Mouse (Mus musculus) hindbrain, embryonic 11.5 days (tissue): ENCODE data around the gene Plscr3. TPM values are rescaled to one million over a fixed set of nuclear protein-coding genes. Genes with fewer than 3 reads are reported as not detected.

Experiments
- ATAC-seq: fragments of 200-750 bp; cut with Nextera tagmentation; 2 replicates; pipeline ENCODE4 v1.8.0; 2017; ENCODE audit warnings: mild to moderate bottlenecking, moderate TSS enrichment, moderate library complexity; ENCODE audit not compliant: low FRiP score
- DNase-seq: peaks from one replicate; pipeline ENCODE4 v3.0.0-alpha.2; 2015; ENCODE audit warnings: low spot score
- H3K27ac ChIP-seq: fragments of 300-500 bp; sonication (generic); 2 replicates; pipeline ENCODE4 v1.5.1; 2014; ENCODE audit warnings: mild to moderate bottlenecking, low read depth, low read length
- H3K27me3 ChIP-seq: fragments of 300-500 bp; sonication (generic); 2 replicates; pipeline ENCODE4 v1.6.1; 2014; ENCODE audit warnings: mild to moderate bottlenecking, low read length, moderate library complexity, mixed read lengths; ENCODE audit not compliant: control insufficient read depth, insufficient read depth
- H3K36me3 ChIP-seq: fragments of 300-500 bp; sonication (generic); 2 replicates; pipeline ENCODE4 v1.6.1; 2014; ENCODE audit warnings: mild to moderate bottlenecking, low read length, moderate library complexity, mixed read lengths; ENCODE audit not compliant: control insufficient read depth, insufficient read depth
- H3K4me1 ChIP-seq: fragments of 300-500 bp; sonication (generic); replicated peaks from 2 replicates; pipeline ENCODE4 v1.6.1; 2014; ENCODE audit warnings: low read length, mixed read lengths; ENCODE audit not compliant: control insufficient read depth, insufficient read depth
- H3K4me2 ChIP-seq: fragments of 300-500 bp; sonication (generic); replicated peaks from 2 replicates; pipeline ENCODE4 v1.6.1; 2014; ENCODE audit warnings: mild to moderate bottlenecking, low read depth, low read length
- H3K4me3 ChIP-seq: fragments of 300-500 bp; sonication (generic); 2 replicates; pipeline ENCODE4 v1.5.1; 2014; ENCODE audit warnings: low read depth, low read length
- H3K9ac ChIP-seq: fragments of 300-500 bp; sonication (generic); 2 replicates; pipeline ENCODE4 v1.6.1; 2014; ENCODE audit warnings: low read depth, low read length
- H3K9me3 ChIP-seq: fragments of 300-500 bp; sonication (generic); 2 replicates; pipeline ENCODE4 v1.6.1; 2016; ENCODE audit warnings: low read length; ENCODE audit not compliant: control insufficient read depth
- WGBS: fragments of 180-500 bp; shearing (Covaris S2); extraction: QIAGEN DNeasy Blood & Tissue Kit; methylation state at CpG from one replicate; pipeline ENCODE4 v1.1.7; 2014; 5-methylcytosine and 5-hydroxymethylcytosine counted together
- polyA plus RNA-seq: library from polyadenylated mRNA; unstranded; fragments of >200 nt; fragmentation: Nextera tagmentation; extraction: Ambion mirVana; gene quantifications from 2 replicates; pipeline ENCODE4 v1.2.1, GENCODE M21; 2014

Plscr3 gene
- polyA plus RNA-seq, 1 experiment from 2014 or later, result 62.6 TPM

DNA sequence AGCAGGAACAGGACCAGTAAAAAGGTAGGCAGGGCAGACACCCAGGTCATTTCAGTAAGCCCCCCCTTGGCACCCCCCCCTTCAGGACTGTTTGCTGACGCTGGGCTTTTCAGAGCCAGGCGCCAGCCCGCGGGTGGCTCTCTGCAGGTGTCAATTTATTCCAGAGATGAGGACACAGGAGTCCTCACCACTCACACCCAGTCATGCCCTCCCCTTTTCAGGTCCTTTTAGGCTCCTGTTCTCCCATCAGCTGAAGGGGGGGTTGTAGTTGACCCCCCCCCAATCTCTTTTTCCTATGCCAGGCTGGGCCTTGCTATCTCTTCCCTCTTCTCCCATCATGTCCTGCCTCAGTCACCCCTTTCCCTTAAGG lies 10.2 kb upstream of the Plscr3 start:
- WGBS, result 0% methylated on average over 4 of the region's 4 CpGs
- Histone ChIP-seq H3K9ac (peak overlapping the region; percentile 90), H3K9me3 (no peaks in the 10 kb centered on the region), H3K4me1 (peaks cover 20% of the 10 kb centered on the region), H3K4me3 (peak overlapping the region; percentile 85), H3K4me2 (peak overlapping the region; percentile 92), H3K27ac (peak overlapping the region; percentile 92), H3K36me3 (peaks cover 4% of the 10 kb centered on the region; the same call in 1 of the 2 replicates), H3K27me3 (peaks cover 2% of the 10 kb centered on the region; the same call in 1 of the 2 replicates)
- peak; percentile 33 for DNase-seq
- ATAC-seq, result no peak

DNA sequence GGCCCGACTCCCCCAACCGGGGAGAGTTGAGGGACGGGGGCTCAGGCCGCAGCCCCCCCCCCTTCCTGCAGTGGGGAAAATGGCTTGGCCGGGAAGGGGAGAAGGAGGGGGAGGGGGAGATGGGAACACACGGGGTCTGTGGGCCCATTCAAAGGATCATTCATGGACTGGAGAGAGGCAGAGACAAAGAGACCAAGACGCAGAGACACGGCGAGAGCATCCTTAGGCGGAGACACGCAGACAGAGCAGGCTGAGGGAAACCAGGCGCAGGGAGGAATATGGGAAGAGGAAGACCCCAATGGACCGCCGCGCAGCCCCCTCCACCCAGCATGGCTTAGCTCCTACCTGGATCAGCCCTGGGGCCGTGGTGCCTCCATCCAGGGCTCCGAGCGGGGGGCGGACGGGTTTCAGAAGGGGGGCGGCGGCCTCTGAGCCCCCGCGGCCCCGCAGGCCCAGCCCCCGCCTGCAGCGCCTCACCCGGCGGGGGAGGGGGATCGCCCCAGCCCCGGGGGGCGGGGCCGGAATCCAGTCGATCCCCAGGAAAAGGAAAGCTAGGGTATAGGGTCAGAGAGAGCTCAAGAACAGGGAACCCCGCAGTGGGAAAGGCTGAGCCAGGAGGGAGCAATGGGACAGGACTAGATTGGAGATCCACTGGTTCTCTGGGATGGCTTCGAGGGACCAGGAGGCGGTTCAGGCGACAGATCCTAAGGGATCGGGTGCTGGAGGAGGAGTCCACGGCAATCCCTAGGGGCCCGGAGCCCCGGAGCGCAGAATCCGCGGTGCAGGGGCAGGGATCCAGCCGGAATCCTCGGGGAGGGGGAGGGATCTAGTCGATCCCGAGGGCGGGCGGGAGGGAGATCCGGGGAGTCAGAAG lies 9.2 kb upstream of the Plscr3 start:
- Histone ChIP-seq H3K9me3 (no peaks in the 10 kb centered on the region), H3K27ac (peak overlapping the region; percentile 92), H3K4me3 (peak overlapping the region; percentile 85), H3K27me3 (peaks cover 2% of the 10 kb centered on the region; the same call in 1 of the 2 replicates), H3K36me3 (peaks cover 4% of the 10 kb centered on the region; the same call in 1 of the 2 replicates), H3K4me2 (peak overlapping the region; percentile 92), H3K4me1 (peaks cover 20% of the 10 kb centered on the region), H3K9ac (peak overlapping the region; percentile 90)
- peak; percentile 64 for DNase-seq
- peak; percentile 11 for ATAC-seq
- WGBS, result under 1% methylated on average over 42 of the region's 52 CpGs

DNA sequence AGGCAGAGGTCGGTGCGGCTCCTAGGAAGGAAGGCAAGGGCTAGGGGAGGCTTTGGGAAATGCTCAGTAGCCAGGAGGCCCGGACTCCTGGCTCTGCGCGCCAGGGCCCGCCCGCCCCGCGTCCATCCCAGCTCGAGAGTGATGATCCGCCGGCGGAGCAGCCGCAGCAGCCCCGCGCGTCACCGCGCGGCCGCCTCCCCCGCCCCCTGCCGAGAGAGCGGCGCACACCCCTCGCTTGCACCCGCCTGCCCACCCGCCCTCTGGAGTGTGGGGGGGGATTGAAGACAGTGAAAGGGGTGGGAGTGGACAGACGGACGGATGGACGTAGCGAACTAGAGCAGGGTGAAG lies 8.6 kb upstream of the Plscr3 start, which contains the start of gene Nlgn2:
Nlgn2 (minus strand) TSS at position 181 of the 348 bp plus-strand sequence.
- H3K9me3 ChIP-seq, result no peaks in the 10 kb centered on the region
- under 1% methylated on average over 30 of the region's 32 CpGs for WGBS
- peak within 1 kb of the TSS; percentile 90 for H3K9ac ChIP-seq
- ATAC-seq (no peak; the same call in 1 of the 2 replicates), DNase-seq (no peak)
- peak within 1 kb of the TSS; percentile 85 for H3K4me3 ChIP-seq
- H3K4me2 ChIP-seq, result peak within 1 kb of the TSS; percentile 92
- H3K27ac ChIP-seq, result peak within 1 kb of the TSS; percentile 92
- peaks cover 4% of the 10 kb centered on the region; the same call in 1 of the 2 replicates for H3K36me3 ChIP-seq
- peaks cover 20% of the 10 kb centered on the region for H3K4me1 ChIP-seq
- peaks cover 2% of the 10 kb centered on the region; the same call in 1 of the 2 replicates for H3K27me3 ChIP-seq

DNA sequence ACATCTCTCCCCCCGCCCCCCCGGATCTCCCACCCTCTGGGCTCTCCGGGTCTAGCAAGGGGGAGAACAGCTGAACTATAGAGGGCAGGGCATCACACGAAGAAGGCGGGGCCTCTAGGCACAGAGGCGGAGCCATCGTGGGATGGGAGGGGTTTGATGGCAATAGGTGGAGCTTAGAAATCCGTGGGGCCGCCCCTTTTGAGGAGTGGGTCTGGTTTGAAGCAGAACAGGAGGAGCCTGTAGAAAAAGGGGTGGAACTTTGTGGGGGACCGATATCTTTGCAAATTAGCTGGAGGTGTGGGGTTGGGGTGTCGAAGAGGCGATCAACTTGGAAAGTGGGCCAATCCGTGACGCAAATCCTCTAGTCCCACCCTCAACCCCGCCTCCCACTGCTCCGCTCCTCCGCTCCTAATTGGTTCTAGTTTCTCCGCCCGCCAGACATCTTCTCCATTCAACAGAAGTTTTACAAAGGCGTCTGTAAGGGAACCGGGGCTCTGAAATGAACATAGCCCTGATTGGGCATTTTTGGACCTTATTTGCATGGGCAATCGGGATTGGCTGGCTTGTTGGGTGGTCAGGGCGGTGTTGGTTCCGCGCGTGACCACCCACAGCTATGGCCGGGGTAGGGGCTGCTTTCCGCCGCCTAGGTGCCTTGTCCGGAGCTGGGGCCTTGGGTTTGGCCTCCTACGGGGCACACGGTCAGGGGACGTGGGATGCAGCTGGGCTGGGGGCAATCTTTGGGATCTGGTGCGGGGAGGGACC lies 8.0 kb upstream of the Plscr3 start, which contains the start of gene Tmem256:
Tmem256 (plus strand) TSS at position 563 of the 762 bp plus-strand sequence.
- Histone ChIP-seq H3K27ac (peak within 1 kb of the TSS; percentile 92), H3K27me3 (peaks cover 2% of the 10 kb centered on the region; the same call in 1 of the 2 replicates), H3K9me3 (no peaks in the 10 kb centered on the region), H3K4me2 (peak within 1 kb of the TSS; percentile 92), H3K36me3 (0 out of 2 replicates have a peak, but pooled peaks cover 4% of the 10 kb centered on the region), H3K4me1 (peaks cover 20% of the 10 kb centered on the region), H3K4me3 (peak within 1 kb of the TSS; percentile 85), H3K9ac (peak within 1 kb of the TSS; percentile 90)
- ATAC-seq (peak; percentile 87), DNase-seq (peak; percentile 97)
- WGBS, result under 1% methylated on average over 34 of the region's 34 CpGs

DNA sequence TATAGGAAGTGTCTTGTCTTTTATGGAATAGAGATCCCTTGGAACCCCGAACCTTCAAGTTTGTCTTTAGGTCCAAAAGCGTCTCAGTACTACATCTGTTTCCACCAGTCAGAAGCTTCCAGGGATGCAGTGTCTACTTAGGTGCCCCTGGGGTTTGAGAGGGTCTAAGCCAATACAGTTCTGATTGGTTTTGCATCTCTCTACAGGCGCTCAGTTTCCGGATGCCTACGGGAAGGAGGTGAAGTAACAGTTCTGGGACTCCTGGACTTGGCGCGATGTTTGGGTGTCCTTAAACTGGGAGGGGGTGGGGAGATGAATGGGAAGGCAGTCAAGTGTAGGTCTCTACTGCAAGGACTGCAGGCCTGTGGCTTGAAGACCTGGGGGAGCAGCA lies 7.5 kb upstream of the Plscr3 start:
- H3K27me3 ChIP-seq, result peaks cover 2% of the 10 kb centered on the region; the same call in 1 of the 2 replicates
- H3K9me3 ChIP-seq, result no peaks in the 10 kb centered on the region
- 3% methylated on average over 7 of the region's 7 CpGs for WGBS
- no peak for DNase-seq
- peak overlapping the region; percentile 65 for H3K4me2 ChIP-seq
- H3K4me3 ChIP-seq, result peak overlapping the region; percentile 85
- 0 out of 2 replicates have a peak, but pooled peaks cover 2% of the 10 kb centered on the region for H3K36me3 ChIP-seq
- H3K27ac ChIP-seq, result peak overlapping the region; percentile 92
- peak overlapping the region; percentile 66 for H3K9ac ChIP-seq
- 0 out of 2 replicates have a peak, but pooled peaks have one; percentile 0 for ATAC-seq
- H3K4me1 ChIP-seq, result peaks cover 18% of the 10 kb centered on the region

DNA sequence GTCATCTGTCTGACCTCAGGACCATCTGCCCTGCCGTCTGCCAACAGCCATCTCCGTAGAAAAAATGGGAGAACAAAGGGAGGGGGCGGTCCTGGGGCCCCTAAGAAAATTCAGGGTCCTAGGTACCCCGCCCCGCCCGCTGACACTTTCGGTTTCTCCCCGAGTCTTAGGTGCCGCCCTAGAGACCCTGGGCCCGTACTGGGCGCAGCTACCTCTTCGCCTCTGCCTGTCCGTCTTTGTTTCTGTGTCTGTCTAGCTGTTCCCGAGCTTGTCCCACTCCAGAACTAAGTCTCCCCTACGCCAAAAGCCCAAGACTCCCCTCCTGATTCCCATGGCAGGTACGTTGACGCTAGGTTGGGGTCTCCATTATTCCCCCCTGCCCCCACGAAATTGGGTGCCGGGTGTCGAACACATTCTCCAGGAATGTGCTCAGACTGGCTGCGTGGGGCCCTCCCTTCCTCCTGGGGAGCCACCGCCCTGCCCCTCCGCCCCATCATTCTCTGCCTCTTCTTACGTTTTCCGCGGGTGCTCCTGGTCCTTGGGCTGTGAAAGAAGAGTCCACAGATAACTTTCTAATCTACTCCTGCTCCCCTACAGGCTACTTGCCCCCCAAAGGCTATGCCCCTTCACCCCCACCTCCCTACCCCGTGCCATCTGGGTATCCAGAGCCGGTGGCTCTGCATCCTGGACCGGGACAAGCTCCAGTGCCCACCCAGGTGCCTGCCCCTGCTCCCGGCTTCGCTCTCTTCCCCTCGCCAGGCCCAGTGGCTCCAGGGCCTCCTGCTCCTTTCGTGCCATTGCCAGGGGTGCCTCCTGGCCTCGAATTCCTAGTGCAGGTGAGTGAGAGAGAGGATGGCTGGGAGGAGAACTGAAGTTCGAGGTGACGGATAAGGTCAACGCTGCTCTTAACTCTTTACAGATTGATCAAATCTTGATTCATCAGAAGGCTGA lies 837 bp downstream of the Plscr3 start:
- 11% methylated on average over 37 of the region's 37 CpGs for WGBS
- Histone ChIP-seq H3K27me3 (no peaks in the 10 kb centered on the region), H3K4me1 (peaks cover 10% of the 10 kb centered on the region), H3K4me3 (peak overlapping the region; percentile 74), H3K9ac (peak overlapping the region; percentile 91), H3K9me3 (no peaks in the 10 kb centered on the region), H3K36me3 (no peaks in the 10 kb centered on the region), H3K27ac (peak overlapping the region; percentile 94), H3K4me2 (peak overlapping the region; percentile 80)
- ATAC-seq, result peak; percentile 62
- DNase-seq, result peak; percentile 27

DNA sequence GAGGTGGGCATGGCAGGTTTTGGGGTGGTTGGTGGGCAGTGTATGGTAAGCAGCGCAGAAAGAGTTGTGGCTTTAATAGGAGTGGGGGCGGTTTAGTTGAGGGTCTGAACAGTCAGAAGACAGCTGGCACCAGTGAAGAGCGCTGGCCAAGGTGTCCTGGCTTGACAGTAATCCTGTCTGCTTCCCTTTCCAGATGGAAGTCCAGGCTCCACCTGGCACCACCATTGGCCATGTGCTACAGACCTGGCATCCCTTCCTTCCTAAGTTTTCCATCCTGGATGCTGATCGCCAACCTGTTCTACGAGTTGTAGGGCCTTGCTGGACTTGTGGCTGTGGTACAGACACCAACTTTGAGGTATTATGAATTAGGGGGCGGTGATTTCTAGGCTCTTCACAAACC lies 1.8 kb downstream of the Plscr3 start:
- ATAC-seq (no peak), DNase-seq (no peak)
- no peak overlapping the region for H3K9ac ChIP-seq
- H3K27ac ChIP-seq, result no peak overlapping the region
- peak overlapping the region; percentile 6 for H3K4me3 ChIP-seq
- H3K27me3 ChIP-seq, result no peaks in the 10 kb centered on the region
- peak overlapping the region; percentile 80; the same call in 1 of the 2 replicates for H3K4me2 ChIP-seq
- 93% methylated on average over 6 of the region's 6 CpGs for WGBS
- H3K36me3 ChIP-seq, result no peaks in the 10 kb centered on the region
- H3K4me1 ChIP-seq, result peaks cover 10% of the 10 kb centered on the region
- H3K9me3 ChIP-seq, result no peaks in the 10 kb centered on the region
